Mouse (Mus musculus) megakaryocyte, embryonic 14.5 days (primary cell): Measurements from ENCODE around the gene Dolk. TPM values are rescaled to one million over a fixed set of nuclear protein-coding genes. Genes with fewer than 3 reads are reported as not detected.
A peak's percentile ranks its signal among the peaks of the same experiment; 100 is the strongest.

Experiments used
- H3K27me3 ChIP-seq: replicated peaks from 2 replicates; pipeline ENCODE3; 2012; ENCODE audit warnings: inconsistent platforms
- H3K36me3 ChIP-seq: replicated peaks from 2 replicates; pipeline ENCODE3; 2012; ENCODE audit warnings: low read length, inconsistent platforms, mixed read lengths
- H3K4me1 ChIP-seq: 2 replicates; pipeline ENCODE4 v1.6.1; 2012; ENCODE audit warnings: inconsistent platforms
- H3K4me3 ChIP-seq: replicated peaks from 2 replicates; pipeline ENCODE3; 2012; ENCODE audit warnings: moderate library complexity, mild to moderate bottlenecking, inconsistent platforms
- H3K9me3 ChIP-seq: 2 replicates; pipeline ENCODE4 v1.6.1; 2012; ENCODE audit warnings: inconsistent platforms
- FLI1 ChIP-seq: IDR thresholded peaks from 2 replicates; pipeline ENCODE4 v1.6.1; 2012; ENCODE audit warnings: low read length, inconsistent platforms, mixed read lengths
- GATA1 ChIP-seq: IDR thresholded peaks from 3 replicates; pipeline ENCODE4 v1.6.1; 2012; ENCODE audit warnings: mixed read lengths, low read length, inconsistent platforms, borderline replicate concordance
- polyA plus RNA-seq: library from polyadenylated mRNA; stranded (reverse); fragments of >175 nt; gene quantifications from 2 replicates; pipeline ENCODE4 v1.2.3, GENCODE M21; 2012; ENCODE audit warnings: low replicate concordance; ENCODE audit not compliant: insufficient read depth

Dolk gene
- polyA plus RNA-seq, 1 experiment = 7.1 TPM

DNA sequence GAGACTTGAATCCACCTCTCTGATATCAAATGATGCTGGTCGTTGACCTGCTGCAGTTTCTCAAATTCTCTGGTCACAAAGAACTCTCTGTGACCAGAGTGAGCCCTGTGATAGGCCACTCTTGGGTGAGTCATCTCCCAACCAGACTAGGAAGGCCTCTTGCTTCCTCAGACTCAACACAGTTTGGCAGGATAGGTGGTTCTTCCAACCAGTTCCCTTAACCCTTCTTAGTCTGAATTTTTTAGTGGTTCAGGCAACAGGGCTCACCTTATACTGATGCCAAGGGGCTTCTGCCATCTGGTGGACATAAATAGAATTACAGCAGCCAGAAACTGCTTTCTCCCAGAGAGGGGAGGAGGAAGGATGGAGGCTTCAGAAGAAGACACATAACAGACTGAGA lies 16.0 kb downstream of the Dolk start:
- H3K4me1 ChIP-seq = peaks cover 56% of the 10 kb centered on the region
- H3K36me3 ChIP-seq = peaks cover 32% of the 10 kb centered on the region
- no peaks in the 10 kb centered on the region for H3K27me3 ChIP-seq
- H3K9me3 ChIP-seq = no peaks in the 10 kb centered on the region
- no peak overlapping the region for H3K4me3 ChIP-seq
- TF ChIP-seq FLI1 (no peak), GATA1 (no peak)

GRCm38 (mm10) chr2:30269241-30269990 lies 16.7 kb downstream of the Dolk start:
- Histone ChIP-seq H3K4me3 (peak overlapping the region; percentile 39), H3K36me3 (peaks cover 38% of the 10 kb centered on the region), H3K4me1 (peaks cover 63% of the 10 kb centered on the region), H3K9me3 (no peaks in the 10 kb centered on the region), H3K27me3 (no peaks in the 10 kb centered on the region)
- TF ChIP-seq FLI1 (no peak), GATA1 (no peak)

- no peak for TF ChIP-seq GATA1
- H3K27me3 ChIP-seq = no peaks in the 10 kb centered on the region
- no peaks in the 10 kb centered on the region for H3K9me3 ChIP-seq
- H3K4me1 ChIP-seq = peaks cover 68% of the 10 kb centered on the region
- peaks cover 46% of the 10 kb centered on the region for H3K36me3 ChIP-seq
- H3K4me3 ChIP-seq = peak overlapping the region; percentile 23
These were observed 17.8 kb downstream of the Dolk start for GRCm38 (mm10) chr2:30268371-30268770.

DNA sequence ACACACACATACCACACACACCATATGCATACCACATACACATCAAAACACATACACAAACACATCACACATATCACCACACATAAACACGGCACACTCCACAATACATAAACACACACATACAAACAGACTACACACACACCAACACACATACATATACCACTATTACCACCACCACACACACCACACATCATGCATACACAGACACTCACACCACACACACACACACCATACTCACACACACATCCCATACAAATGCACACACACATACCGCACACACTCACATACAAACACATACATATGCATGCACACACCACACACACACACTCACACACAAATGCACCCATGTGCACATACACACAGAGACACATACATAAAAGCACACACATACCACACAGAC lies 18.7 kb downstream of the Dolk start:
- TF ChIP-seq FLI1 (no peak), GATA1 (no peak)
- Histone ChIP-seq H3K36me3 (peaks cover 48% of the 10 kb centered on the region), H3K4me1 (peaks cover 71% of the 10 kb centered on the region)

GRCm38 (mm10) chr2:30266392-30266941 lies 19.7 kb downstream of the Dolk start:
- H3K4me1 ChIP-seq = peaks cover 78% of the 10 kb centered on the region
- H3K27me3 ChIP-seq = no peaks in the 10 kb centered on the region
- H3K4me3 ChIP-seq = peak overlapping the region; percentile 38
- TF ChIP-seq FLI1 (no peak), GATA1 (no peak)
- peaks cover 56% of the 10 kb centered on the region for H3K36me3 ChIP-seq
- no peaks in the 10 kb centered on the region for H3K9me3 ChIP-seq

More for the DNA sequence above, 18.7 kb downstream of the Dolk start:
- no peaks in the 10 kb centered on the region for H3K27me3 ChIP-seq
- no peaks in the 10 kb centered on the region for H3K9me3 ChIP-seq
- peak overlapping the region; percentile 72 for H3K4me3 ChIP-seq

DNA sequence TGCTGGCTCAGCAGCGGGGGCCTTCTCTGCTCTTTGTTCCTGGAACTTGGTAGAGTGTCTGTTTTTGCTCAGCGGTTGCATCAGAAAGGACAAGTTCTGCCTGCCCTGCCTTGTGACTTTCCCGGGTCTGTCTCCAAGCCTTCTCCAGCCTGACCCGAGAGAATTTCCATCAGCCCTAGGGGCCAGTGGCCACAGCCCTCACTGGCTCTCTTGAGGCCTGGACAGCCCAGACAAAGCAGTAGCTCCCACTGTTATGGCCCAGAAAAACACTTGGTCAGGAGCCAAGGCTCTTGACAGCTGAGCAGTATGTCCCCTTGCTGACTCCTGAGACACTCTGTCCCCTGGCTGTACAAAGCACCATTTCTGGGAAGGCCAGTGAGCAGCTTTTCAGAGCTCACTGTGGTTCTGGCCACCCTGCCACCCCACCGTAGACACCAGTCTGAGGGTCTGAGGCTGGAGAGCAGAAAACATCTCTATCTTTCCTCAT lies 20.3 kb downstream of the Dolk start, which contains the start of gene Phyhd1:
Gene Phyhd1, plus strand, starts transcription at position 437 of the 487 bp plus-strand sequence.
- Histone ChIP-seq H3K9me3 (no peaks in the 10 kb centered on the region), H3K4me1 (peaks cover 85% of the 10 kb centered on the region), H3K4me3 (peak within 1 kb of the TSS; percentile 38), H3K36me3 (peaks cover 63% of the 10 kb centered on the region), H3K27me3 (no peaks in the 10 kb centered on the region)
- no peak for TF ChIP-seq FLI1
- no peak for TF ChIP-seq GATA1

DNA sequence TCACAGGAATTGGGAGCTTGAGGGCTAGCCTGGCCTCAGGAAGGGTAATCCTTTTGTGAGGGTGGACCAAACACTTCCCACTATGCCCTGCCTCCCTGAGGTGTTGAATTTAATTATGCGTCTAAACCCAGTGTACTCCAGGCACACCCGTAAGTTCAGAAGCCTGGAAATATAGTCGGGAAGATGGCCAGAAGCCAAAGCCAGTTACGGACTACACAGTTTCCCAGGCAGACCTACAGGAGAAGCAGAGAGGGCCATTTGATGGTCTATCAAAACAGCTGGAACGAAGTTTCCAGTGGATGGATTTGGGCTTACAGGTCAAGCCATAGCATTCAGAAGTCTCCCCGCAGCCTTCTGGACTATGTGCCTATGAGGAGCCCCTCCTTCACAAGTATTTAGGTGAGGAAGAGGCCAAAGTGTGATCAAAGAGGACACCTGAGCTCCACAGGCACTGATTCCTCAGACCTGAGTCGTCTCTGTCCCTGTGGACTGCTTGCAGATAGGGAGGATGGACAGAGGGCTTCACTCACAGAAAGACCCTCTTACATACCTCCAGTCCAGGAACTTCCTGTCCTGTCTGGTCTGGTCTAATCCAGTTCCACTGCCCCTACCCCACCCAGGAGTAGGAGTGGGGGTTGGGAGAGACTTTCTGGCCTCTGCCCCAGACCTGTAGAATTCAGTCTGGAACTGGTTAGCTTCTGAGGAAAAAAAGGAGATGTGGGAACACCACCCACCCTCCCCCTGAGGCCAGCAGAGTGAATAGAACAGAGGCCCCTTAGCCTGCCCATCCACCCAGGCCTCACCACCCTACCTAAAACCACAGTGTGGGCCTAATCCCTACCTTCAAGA lies 21.2 kb downstream of the Dolk start:
- no peak for TF ChIP-seq GATA1
- TF ChIP-seq FLI1 = no peak
- Histone ChIP-seq H3K27me3 (no peaks in the 10 kb centered on the region), H3K4me1 (peaks cover 86% of the 10 kb centered on the region), H3K9me3 (no peaks in the 10 kb centered on the region), H3K4me3 (no peak overlapping the region), H3K36me3 (peaks cover 70% of the 10 kb centered on the region)

DNA sequence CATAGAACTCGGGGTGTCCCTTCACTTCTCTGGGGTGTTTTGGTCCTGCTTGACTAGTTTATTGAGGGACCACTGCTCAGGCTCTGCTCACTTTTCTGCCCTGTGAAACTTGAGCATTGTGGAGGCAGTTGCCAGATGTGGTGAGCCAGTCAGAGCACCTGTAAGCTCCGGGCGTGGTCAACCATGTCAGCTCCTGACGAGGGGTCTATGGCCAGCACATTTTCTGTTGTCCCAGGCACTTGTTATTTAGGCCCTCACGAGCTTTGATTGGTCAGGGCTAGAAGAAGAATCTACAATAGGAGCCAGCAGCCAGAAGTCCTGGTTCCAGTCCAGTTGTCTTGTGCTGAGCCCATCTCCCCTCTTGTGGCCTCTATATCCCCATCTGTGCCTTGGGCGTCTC lies 22.3 kb downstream of the Dolk start:
- peaks cover 80% of the 10 kb centered on the region for H3K36me3 ChIP-seq
- no peaks in the 10 kb centered on the region for H3K27me3 ChIP-seq
- peaks cover 86% of the 10 kb centered on the region for H3K4me1 ChIP-seq
- H3K4me3 ChIP-seq = no peak overlapping the region
- TF ChIP-seq FLI1 (no peak), GATA1 (no peak)
- no peaks in the 10 kb centered on the region for H3K9me3 ChIP-seq

DNA sequence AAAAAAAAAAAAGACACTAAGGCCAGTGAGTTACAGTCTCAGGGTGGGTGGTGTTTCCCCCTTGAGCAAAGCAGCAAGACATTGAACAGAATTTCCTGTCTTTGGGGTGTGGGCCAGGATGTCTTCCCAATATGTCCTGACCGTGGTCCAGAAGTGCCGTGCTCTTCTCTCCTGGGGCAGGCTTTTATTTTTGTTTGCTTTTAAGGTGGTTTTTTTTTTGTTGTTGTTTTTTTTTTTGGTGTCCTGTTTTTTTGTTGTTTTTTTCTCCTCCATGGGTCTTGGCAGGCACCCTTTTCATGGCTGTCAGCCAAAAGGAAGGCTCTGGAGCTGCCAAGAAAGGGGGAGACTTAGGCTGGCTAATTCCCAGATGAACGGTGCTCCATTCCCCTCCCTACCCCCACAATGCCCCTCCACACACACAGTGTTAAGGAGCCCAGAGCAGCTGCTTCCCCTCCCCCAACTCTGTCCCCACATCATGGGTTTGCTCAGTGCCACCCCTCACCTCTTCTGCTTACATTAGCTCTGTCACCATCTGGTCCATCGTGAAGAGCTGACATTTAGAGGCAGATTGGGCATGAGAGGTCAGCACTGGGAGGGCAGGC lies 23.2 kb downstream of the Dolk start:
- H3K36me3 ChIP-seq = peaks cover 87% of the 10 kb centered on the region
- no peaks in the 10 kb centered on the region for H3K9me3 ChIP-seq
- no peaks in the 10 kb centered on the region for H3K27me3 ChIP-seq
- TF ChIP-seq GATA1 = no peak
- TF ChIP-seq FLI1 = no peak
- peaks cover 86% of the 10 kb centered on the region for H3K4me1 ChIP-seq
- no peak overlapping the region for H3K4me3 ChIP-seq
